Mouse (Mus musculus): ENCODE results near the gene Tomm22.
"Not testable (repeated sequence)": the region's sequence is repeated elsewhere in the genome, so short reads cannot be mapped to it uniquely, and the experiment has no call there.

Gene Tomm22

DNA sequence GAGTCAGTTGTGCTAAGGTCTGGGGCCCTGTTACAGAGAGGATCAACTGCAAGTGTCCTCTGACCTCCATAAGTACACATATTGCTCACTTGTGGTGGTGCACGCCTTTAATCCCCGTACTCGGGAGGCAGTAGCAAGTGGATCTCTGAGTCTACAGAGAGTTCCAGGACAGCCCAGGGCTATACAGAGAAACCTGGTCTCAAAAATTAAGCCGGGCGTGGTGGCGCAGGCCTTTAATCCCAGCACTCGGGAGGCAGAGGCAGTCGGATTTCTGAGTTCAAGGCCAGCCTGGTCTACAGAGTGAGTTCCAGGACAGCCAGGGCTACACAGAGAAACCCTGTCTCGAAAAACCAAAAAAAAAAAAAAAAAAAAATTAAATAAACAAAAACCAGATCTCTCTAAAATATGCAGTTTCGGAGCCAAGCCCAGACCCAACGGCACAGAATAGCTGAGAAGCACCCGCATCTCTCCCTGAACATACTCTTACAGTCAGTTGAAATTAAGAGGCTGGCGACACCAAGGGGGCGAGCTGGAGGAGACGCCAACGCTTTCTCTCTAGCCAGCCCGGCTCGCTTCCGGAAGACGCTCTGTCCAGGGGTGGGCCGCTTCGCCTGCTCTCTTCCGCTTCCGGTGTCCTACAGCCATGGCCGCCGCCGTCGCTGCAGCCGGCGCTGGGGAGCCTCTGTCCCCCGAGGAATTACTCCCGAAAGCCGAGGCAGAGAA, at the start of gene Tomm22:
Tomm22 (plus strand) TSS at position 613 of the 723 bp plus-strand sequence.
- DNase-seq: peak; percentile 94

DNA sequence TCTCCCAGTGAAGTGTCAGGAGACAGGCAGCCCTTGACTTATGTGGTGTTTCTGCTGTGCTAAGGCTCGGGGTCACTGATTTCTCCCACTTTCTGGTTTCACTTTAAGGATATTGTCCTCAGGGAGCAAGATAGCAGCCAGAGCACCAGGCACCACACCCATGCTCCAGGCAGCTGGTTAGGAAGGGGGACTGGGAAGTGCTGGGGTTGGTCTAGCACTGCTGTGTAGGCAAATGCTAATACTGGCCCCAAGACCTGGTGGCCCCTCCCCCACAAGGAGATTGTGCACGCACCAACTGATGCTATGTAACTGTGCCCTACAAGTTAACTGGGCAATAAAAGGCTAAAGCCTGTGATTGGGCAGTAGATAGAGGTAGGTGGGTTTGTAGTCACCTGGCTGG, 40.2 kb upstream of the Tomm22 start:
- DNase-seq: no peak

- no peak for DNase-seq
These were observed 29.4 kb upstream of the Tomm22 start for GRCm38 (mm10) chr15:79641135-79641817.

- no peak for DNase-seq
These were observed 25.2 kb upstream of the Tomm22 start for GRCm38 (mm10) chr15:79645483-79645882.

DNA sequence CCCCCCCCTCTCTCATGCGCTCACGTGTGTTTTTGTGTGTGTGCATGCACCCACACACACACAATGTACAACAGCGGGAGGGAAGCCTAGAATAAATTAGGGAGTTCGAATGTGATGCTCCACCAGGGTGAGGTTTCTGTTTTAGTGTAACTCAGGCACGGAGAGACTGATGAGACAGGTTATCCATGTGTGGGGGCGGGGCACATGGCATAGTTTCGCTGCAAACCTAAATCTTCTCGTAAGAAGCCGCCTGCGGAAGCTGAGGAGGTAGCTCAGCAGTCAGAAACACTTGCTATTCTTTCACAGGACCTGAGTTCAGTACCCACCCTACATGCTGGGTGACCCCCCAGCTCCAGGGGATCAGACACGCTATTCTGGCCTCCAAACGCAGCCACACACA, 22.5 kb upstream of the Tomm22 start:
- no peak for DNase-seq

- DNase-seq: peak; percentile 60
These were observed 20.1 kb upstream of the Tomm22 start for GRCm38 (mm10) chr15:79650569-79650968.

- DNase-seq: no peak
These were observed 19.2 kb upstream of the Tomm22 start for GRCm38 (mm10) chr15:79651481-79651880.

GRCm38 (mm10) chr15:79656451-79656850, 14.2 kb upstream of the Tomm22 start:
- DNase-seq: no peak

GRCm38 (mm10) chr15:79657837-79658530, 12.7 kb upstream of the Tomm22 start:
- DNase-seq: peak; percentile 92

GRCm38 (mm10) chr15:79658531-79659375, 11.9 kb upstream of the Tomm22 start, which contains the start of the genes Fam227a and Cby1:
Fam227a (minus strand) TSS chr15:79658956.
Cby1 (plus strand) TSS chr15:79659199.
- peak; percentile 96 for DNase-seq

GRCm38 (mm10) chr15:79661852-79662251, 8.8 kb upstream of the Tomm22 start:
- DNase-seq: peak; percentile 60

DNA sequence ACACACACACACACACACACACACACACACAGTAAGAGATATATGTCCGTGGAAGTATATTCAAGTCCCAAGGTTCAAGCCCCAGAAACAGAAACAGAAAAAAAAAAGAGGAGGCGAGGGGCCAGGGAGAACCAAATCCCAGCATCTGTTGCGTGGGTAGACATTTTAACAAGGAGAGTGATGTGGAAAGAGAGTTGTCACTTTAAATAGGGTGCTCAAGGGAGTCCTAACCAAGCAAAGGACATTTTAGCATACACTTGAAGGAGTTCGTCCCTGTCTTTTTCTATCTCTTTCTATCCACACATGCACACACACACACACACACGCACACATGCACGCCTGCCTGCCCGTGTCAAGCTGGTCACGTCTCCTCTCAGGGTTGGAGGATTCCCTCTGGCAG, 6.0 kb upstream of the Tomm22 start:
- DNase-seq: no peak

DNA sequence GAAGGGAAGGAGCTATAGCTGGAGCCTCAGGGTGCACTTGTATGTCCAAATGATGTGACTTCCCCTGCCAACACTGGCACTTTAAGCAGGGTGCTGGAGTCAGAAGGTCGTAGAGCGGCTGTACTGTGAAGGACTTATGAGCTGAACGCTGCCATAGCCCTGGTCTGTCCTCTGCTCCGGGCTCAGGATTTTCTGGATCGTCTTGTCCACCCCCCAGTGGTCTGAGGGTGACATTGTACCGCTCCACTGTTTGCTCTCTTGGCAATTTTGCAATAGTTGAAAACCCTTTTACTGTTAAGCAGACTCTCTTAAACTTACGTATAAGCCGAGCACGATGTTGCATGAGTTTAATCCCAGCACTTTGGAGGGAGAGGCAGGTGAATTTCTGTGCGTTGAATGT, 1.5 kb upstream of the Tomm22 start:
- peak; percentile 73 for DNase-seq

DNA sequence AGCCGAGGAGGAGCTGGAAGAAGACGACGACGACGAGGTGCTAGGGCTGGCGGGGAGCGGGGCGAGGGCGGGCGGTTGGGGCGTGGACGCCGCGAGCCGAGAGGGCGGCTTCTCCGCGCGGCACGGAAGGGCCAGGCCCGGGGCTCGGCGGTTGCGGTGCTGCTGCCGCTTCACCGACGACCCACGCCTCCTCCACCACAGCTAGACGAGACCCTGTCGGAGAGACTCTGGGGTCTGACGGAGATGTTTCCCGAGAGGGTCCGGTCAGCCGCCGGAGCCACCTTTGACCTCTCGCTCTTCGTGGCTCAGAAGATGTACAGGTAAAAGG, 275 bp downstream of the Tomm22 start:
- DNase-seq: no peak

DNA sequence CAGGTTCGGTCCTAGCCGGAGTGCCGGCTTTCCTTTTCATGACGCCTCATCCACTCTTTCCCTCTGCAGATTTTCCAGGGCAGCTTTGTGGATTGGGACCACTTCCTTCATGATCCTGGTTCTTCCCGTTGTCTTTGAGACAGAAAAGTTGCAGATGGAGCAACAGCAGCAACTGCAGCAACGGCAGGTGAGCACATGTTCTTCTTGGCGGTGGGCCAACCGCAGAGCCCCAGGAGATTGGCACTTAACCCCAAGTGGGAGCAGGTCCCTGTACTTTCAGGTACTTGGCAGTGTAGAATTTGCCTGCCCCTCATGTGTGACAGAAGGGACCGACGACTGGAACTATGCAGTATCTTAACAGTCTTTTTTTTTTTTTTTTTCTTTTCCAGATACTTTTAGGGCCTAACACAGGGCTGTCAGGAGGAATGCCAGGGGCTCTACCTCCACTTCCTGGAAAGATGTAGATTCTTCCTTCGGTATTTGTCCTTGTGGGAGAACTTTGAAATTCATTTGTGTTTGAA, 1.2 kb downstream of the Tomm22 start:
- not testable (repeated sequence) for DNase-seq

- no peak for DNase-seq
These were observed 7.3 kb downstream of the Tomm22 start for GRCm38 (mm10) chr15:79677936-79678335.

GRCm38 (mm10) chr15:79681973-79682372, 11.3 kb downstream of the Tomm22 start:
- no peak for DNase-seq

GRCm38 (mm10) chr15:79683146-79683545, 12.5 kb downstream of the Tomm22 start:
- DNase-seq: no peak

GRCm38 (mm10) chr15:79683707-79684465, 13.2 kb downstream of the Tomm22 start:
- no peak for DNase-seq

DNA sequence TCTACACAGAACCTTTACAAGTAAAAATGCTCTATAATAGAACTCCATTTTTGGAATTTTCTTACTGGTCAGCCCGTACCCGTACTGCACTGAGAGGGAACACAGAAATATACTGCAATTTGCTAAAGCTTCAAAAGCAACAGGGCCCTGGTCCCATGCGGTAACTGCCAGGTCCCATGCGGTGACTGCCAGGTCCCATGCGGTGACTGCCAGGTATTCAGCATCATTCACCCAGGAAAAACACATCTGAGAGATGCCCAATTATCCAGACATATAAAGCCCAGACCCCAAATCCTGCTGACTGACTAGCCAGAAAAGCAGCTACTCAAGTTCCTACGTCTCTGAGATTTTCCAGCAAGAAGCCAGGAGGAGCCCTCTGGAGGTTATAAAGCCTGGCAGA, 14.0 kb downstream of the Tomm22 start:
- no peak for DNase-seq

GRCm38 (mm10) chr15:79685141-79685641, 14.5 kb downstream of the Tomm22 start:
- DNase-seq: no peak
